Mouse (Mus musculus): ENCODE measurements at regions not wholly inside any gene's neighbourhood (a gene's known extent, or its start where the extent isn't known, plus 50 kb on each side); places are given as distances from the start of the nearest gene placed in this dataset.
"Not testable (repeated sequence)": the region's sequence is repeated elsewhere in the genome, so short reads cannot be mapped to it uniquely, and the experiment has no call there.

- TF ChIP-seq CTCF (IDR thresholded peaks at IDR 0.05; ENCODE audit: low read depth); EP300 (optimal IDR thresholded peaks at IDR 0.05): not testable (repeated sequence)
Measured at GRCm38 (mm10) chr17:13456869-13457600, 102.7 kb downstream of the Tcp10c start.

Measured in stomach, postnatal 0 days (tissue).